ENCODE assay signal across 20 mouse cellular contexts in genomic region chr16:26211418-26211817, GRCm38 (mm10).
"Had no signal": no experiment of that assay in that cellular context is flagged by ENCODE, and none has a peak within 500 bp of the region (broad histone marks: within the 10 kb centered on the region; RNA-seq: fewer than 3 reads in every experiment).

No protein-coding gene starts in this region.

- H3K27ac ChIP-seq: kidney, postnatal 0 days; layer of hippocampus, adult 2 months; limb, embryonic 10.5 days; limb, embryonic 13.5 days; liver, embryonic 12.5 days; liver, embryonic 15.5 days; macrophage; midbrain, embryonic 13.5 days; stomach, embryonic 15.5 days had no signal

- H3K9ac ChIP-seq: limb, embryonic 13.5 days; liver, embryonic 12.5 days; liver, embryonic 15.5 days; midbrain, embryonic 13.5 days; stomach, embryonic 15.5 days had no signal

- H3K36me3 ChIP-seq: limb, embryonic 10.5 days; limb, embryonic 13.5 days; liver, embryonic 12.5 days; liver, embryonic 15.5 days; midbrain, embryonic 13.5 days; stomach, embryonic 15.5 days had no signal

- ATAC-seq: liver, embryonic 12.5 days; midbrain, embryonic 13.5 days; midbrain, embryonic 16.5 days had no signal

- H3K4me1 ChIP-seq: limb, embryonic 10.5 days; limb, embryonic 13.5 days; liver, embryonic 12.5 days; liver, embryonic 15.5 days; midbrain, embryonic 13.5 days; stomach, embryonic 15.5 days had no signal

- H3K9me3 ChIP-seq: limb, embryonic 10.5 days; liver, embryonic 12.5 days; liver, embryonic 15.5 days; stomach, embryonic 15.5 days had no signal

- H3K4me2 ChIP-seq: limb, embryonic 13.5 days; liver, embryonic 12.5 days; liver, embryonic 15.5 days; midbrain, embryonic 13.5 days; stomach, embryonic 15.5 days had no signal

- H3K4me3 ChIP-seq: layer of hippocampus, adult 2 months; limb, embryonic 10.5 days; limb, embryonic 13.5 days; liver, embryonic 12.5 days; liver, embryonic 15.5 days; midbrain, embryonic 13.5 days; stomach, embryonic 15.5 days had no signal

- DNase-seq: kidney, adult 2 months; kidney, postnatal 25 days; layer of hippocampus, adult 9-11 months; liver; lung, adult 2 months; lung, postnatal 10 days; retina, postnatal 1 day; right cerebral cortex, postnatal 25 days; spleen, adult 18-20 months; thymus, postnatal 25 days had no signal

- H3K27me3 ChIP-seq: limb, embryonic 13.5 days; liver, embryonic 12.5 days; liver, embryonic 15.5 days; midbrain, embryonic 13.5 days; stomach, embryonic 15.5 days had no signal
